Mouse (Mus musculus) MEL (cell line): ENCODE results near the gene Tiam1.

Source experiments
- BHLHE40 ChIP-seq: IDR thresholded peaks from 2 replicates; pipeline ENCODE4 v1.6.1; 2012; ENCODE audit warnings: low read depth, mild to moderate bottlenecking, inconsistent platforms, low read length, improper control_type of control experiment, borderline replicate concordance
- CTCF ChIP-seq, 3 experiments: IDR thresholded peaks in 2 of 3; conservative IDR thresholded peaks in 1 of 3; 2 replicates each; pipeline ENCODE4 v1.5.1; 2011 to 2012; ENCODE audit warnings: low read length in 3 of 3, low read depth in 2 of 3, mild to moderate bottlenecking in 2 of 3, improper control_type of control experiment in 1 of 3, inconsistent platforms in 1 of 3, mixed read lengths in 1 of 3, moderate library complexity in 1 of 3; ENCODE audit not compliant: control insufficient read depth in 1 of 3, insufficient read depth in 1 of 3, poor library complexity in 1 of 3, severe bottlenecking in 1 of 3
- EP300 ChIP-seq, 2 experiments: IDR thresholded peaks; 2 replicates each; pipeline ENCODE4 v1.6.1; 2011; ENCODE audit warnings: improper control_type of control experiment in 2 of 2, low read length in 2 of 2, low read depth in 1 of 2, mild to moderate bottlenecking in 1 of 2
- GABPA ChIP-seq: IDR thresholded peaks from 2 replicates; pipeline ENCODE4 v1.6.1; 2012; ENCODE audit warnings: low read depth, mild to moderate bottlenecking, inconsistent platforms, low read length, improper control_type of control experiment, moderate library complexity
- GATA1 ChIP-seq: IDR thresholded peaks from 2 replicates; pipeline ENCODE4 v1.6.1; 2011; ENCODE audit warnings: low read depth, low read length, improper control_type of control experiment
- HCFC1 ChIP-seq: IDR thresholded peaks from 2 replicates; pipeline ENCODE4 v1.6.1; 2012; ENCODE audit warnings: low read depth, mild to moderate bottlenecking, inconsistent platforms, low read length, improper control_type of control experiment, moderate library complexity
- JUND ChIP-seq: IDR thresholded peaks from 2 replicates; pipeline ENCODE4 v1.6.1; 2011; ENCODE audit warnings: low read depth, mild to moderate bottlenecking, improper control_type of control experiment, low read length
- MAFK ChIP-seq: IDR thresholded peaks from 2 replicates; pipeline ENCODE4 v1.6.1; 2011; ENCODE audit warnings: low read depth, mild to moderate bottlenecking, low read length, improper control_type of control experiment, borderline replicate concordance
- MYC ChIP-seq: IDR thresholded peaks from 2 replicates; pipeline ENCODE4 v1.6.1; 2011; ENCODE audit warnings: low read depth, mild to moderate bottlenecking, low read length, improper control_type of control experiment, moderate library complexity
- POLR2A ChIP-seq, 2 experiments: IDR thresholded peaks; 2 replicates each; pipeline ENCODE4 v1.6.1; 2011 to 2012; ENCODE audit warnings: low read length in 2 of 2, mild to moderate bottlenecking in 2 of 2, control low read depth in 1 of 2, improper control_type of control experiment in 1 of 2, low read depth in 1 of 2, moderate library complexity in 1 of 2; ENCODE audit not compliant: control insufficient read depth in 1 of 2, insufficient read depth in 1 of 2, poor library complexity in 1 of 2
- USF1 ChIP-seq: IDR thresholded peaks from 2 replicates; pipeline ENCODE4 v1.6.1; 2014; ENCODE audit warnings: low read depth, mild to moderate bottlenecking, inconsistent platforms, low read length, improper control_type of control experiment, moderate library complexity
- ZMIZ1 ChIP-seq: IDR thresholded peaks from 2 replicates; pipeline ENCODE4 v1.6.1; 2012; ENCODE audit warnings: low read depth, mild to moderate bottlenecking, inconsistent platforms, low read length, improper control_type of control experiment, moderate library complexity

GRCm38 (mm10) chr16:89817861-89818630 lies 325.5 kb downstream of the Tiam1 start:
- TF ChIP-seq HCFC1: no peak
- TF ChIP-seq CTCF (IDR thresholded peaks at IDR 0.05 in 2 of 3, conservative IDR thresholded peaks at IDR 0.05 in 1 of 3; ENCODE audit: control insufficient read depth in 1 of 3, insufficient read depth in 1 of 3, low read depth in 2 of 3, low read length in 3 of 3, poor library complexity in 1 of 3, severe bottlenecking in 1 of 3): no peak
- no peak for TF ChIP-seq USF1
- no peak for TF ChIP-seq JUND
- no peak for TF ChIP-seq EP300 (IDR thresholded peaks at IDR 0.05; ENCODE audit: low read depth in 1 of 2, low read length in 2 of 2)
- no peak for TF ChIP-seq MYC
- TF ChIP-seq BHLHE40: no peak
- no peak for TF ChIP-seq POLR2A (IDR thresholded peaks at IDR 0.05; ENCODE audit: control insufficient read depth in 1 of 2, insufficient read depth in 1 of 2, low read depth in 1 of 2, low read length in 2 of 2, poor library complexity in 1 of 2)
- TF ChIP-seq GATA1: no peak
- TF ChIP-seq ZMIZ1: no peak
- no peak for TF ChIP-seq GABPA
- no peak for TF ChIP-seq MAFK
